Mouse (Mus musculus) skeletal muscle tissue, adult 2 months (tissue): ENCODE measurements at regions not wholly inside any gene's neighbourhood (a gene's known extent, or its start where the extent isn't known, plus 50 kb on each side); places are given as distances from the start of the nearest gene placed in this dataset.
"Not testable (repeated sequence)": the region's sequence is repeated elsewhere in the genome, so short reads cannot be mapped to it uniquely, and the experiment has no call there.

Source experiments
- DNase-seq: peaks from one replicate; pipeline ENCODE4 v3.0.0-alpha.2; 2012; ENCODE audit warnings: low read depth, low spot score

- DNase-seq: no peak
These were observed 1043.3 kb upstream of the Cntnap5a start for GRCm38 (mm10) chr1:114641215-114641614.

GRCm38 (mm10) chr1:114641854-114642253 is 1042.7 kb upstream of the Cntnap5a start:
- not testable (repeated sequence) for DNase-seq

- peak; percentile 52 for DNase-seq
These were observed 1010.6 kb upstream of the Cntnap5a start for GRCm38 (mm10) chr1:114673954-114674353.

GRCm38 (mm10) chr1:114681258-114681657 is 1003.3 kb upstream of the Cntnap5a start:
- no peak for DNase-seq

- no peak for DNase-seq
These were observed 963.4 kb upstream of the Cntnap5a start for GRCm38 (mm10) chr1:114721142-114721541.

- DNase-seq: no peak
These were observed 955.4 kb upstream of the Cntnap5a start for GRCm38 (mm10) chr1:114729167-114729566.
